Mouse (Mus musculus) testis, adult 2 months (tissue): ENCODE measurements around the gene Ugt1a7c.
"Not testable (repeated sequence)": the region's sequence is repeated elsewhere in the genome, so short reads cannot be mapped to it uniquely, and the experiment has no call there.

ENCODE experiments used
- CTCF ChIP-seq: fragments of 200-500 bp; IDR thresholded peaks from 2 replicates; pipeline ENCODE4 v1.5.1; 2012; ENCODE audit warnings: low read depth, mild to moderate bottlenecking, inconsistent platforms, low read length, moderate library complexity; ENCODE audit not compliant: control insufficient read depth, insufficient read depth, insufficient replicate concordance
- POLR2A ChIP-seq: fragments of 200-500 bp; IDR thresholded peaks from 2 replicates; pipeline ENCODE4 v1.6.1; 2012; ENCODE audit warnings: low read depth, mild to moderate bottlenecking, inconsistent platforms, low read length, moderate library complexity; ENCODE audit not compliant: control insufficient read depth

- not testable (repeated sequence) for TF ChIP-seq CTCF, POLR2A
These were observed 50.4 kb downstream of the Ugt1a7c start for GRCm38 (mm10) chr1:88145278-88145677.
